ENCODE assay signal across 15 mouse cellular contexts in genomic region chr10:54381530-54381929, GRCm38 (mm10).
"Had no signal": no experiment of that assay in that cellular context is flagged by ENCODE, and none has a peak within 500 bp of the region (broad histone marks: within the 10 kb centered on the region; RNA-seq: fewer than 3 reads in every experiment).

No protein-coding gene starts in this region.

- H3K27ac ChIP-seq: kidney, embryonic 15.5 days; limb, embryonic 15.5 days; liver, embryonic 12.5 days; macrophage; midbrain, embryonic 15.5 days; neural tube, embryonic 12.5 days; stomach, embryonic 15.5 days had no signal

- H3K4me1 ChIP-seq: kidney, embryonic 15.5 days; limb, embryonic 15.5 days; liver, embryonic 12.5 days; megakaryocyte, embryonic 14.5 days; midbrain, embryonic 15.5 days; neural tube, embryonic 12.5 days; stomach, embryonic 15.5 days had no signal

- ATAC-seq: intestine, embryonic 16.5 days; liver, embryonic 12.5 days; midbrain, embryonic 15.5 days had no signal

- H3K36me3 ChIP-seq: kidney, embryonic 15.5 days; limb, embryonic 15.5 days; liver, embryonic 12.5 days; midbrain, embryonic 15.5 days; neural tube, embryonic 12.5 days; stomach, embryonic 15.5 days had no signal

- H3K9me3 ChIP-seq: kidney, embryonic 15.5 days; limb, embryonic 15.5 days; liver, embryonic 12.5 days; megakaryocyte, embryonic 14.5 days; midbrain, embryonic 15.5 days; neural tube, embryonic 12.5 days; stomach, embryonic 15.5 days had no signal

- H3K9ac ChIP-seq: kidney, embryonic 15.5 days; limb, embryonic 15.5 days; liver, embryonic 12.5 days; lung, embryonic 14.5 days; midbrain, embryonic 15.5 days; neural tube, embryonic 12.5 days; stomach, embryonic 15.5 days had no signal

- H3K27me3 ChIP-seq: kidney, embryonic 15.5 days; limb, embryonic 15.5 days; liver, embryonic 12.5 days; megakaryocyte, embryonic 14.5 days; midbrain, embryonic 15.5 days; neural tube, embryonic 12.5 days; stomach, embryonic 15.5 days had no signal

- DNase-seq: kidney, adult 2 months; kidney, postnatal 14 days; lung, embryonic 14.5 days; lung, postnatal 14 days; thymus, postnatal 36 days had no signal

- H3K4me2 ChIP-seq: kidney, embryonic 15.5 days; limb, embryonic 15.5 days; liver, embryonic 12.5 days; lung, embryonic 14.5 days; midbrain, embryonic 11.5 days; midbrain, embryonic 15.5 days; neural tube, embryonic 12.5 days; stomach, embryonic 15.5 days had no signal

- H3K4me3 ChIP-seq: kidney, embryonic 15.5 days; limb, embryonic 15.5 days; liver, embryonic 12.5 days; megakaryocyte, embryonic 14.5 days; midbrain, embryonic 15.5 days; neural tube, embryonic 12.5 days; stomach, embryonic 15.5 days had no signal
